Mouse (Mus musculus) lung, adult 18-20 months (tissue): ENCODE measurements at regions not wholly inside any gene's neighbourhood (a gene's known extent, or its start where the extent isn't known, plus 50 kb on each side); places are given as distances from the start of the nearest gene placed in this dataset.
"Not testable (repeated sequence)": the region's sequence is repeated elsewhere in the genome, so short reads cannot be mapped to it uniquely, and the experiment has no call there.

Experiments used
- DNase-seq, 2 experiments: peaks; one replicate each; pipeline ENCODE4 v3.0.0; 2022; ENCODE audit warnings: mixed read lengths in 2 of 2

GRCm38 (mm10) chr6:100424181-100424580 lies 136.9 kb upstream of the Rybp start:
- no peak for DNase-seq

- no peak for DNase-seq
Measured at GRCm38 (mm10) chr6:100423636-100424035, 136.4 kb upstream of the Rybp start.

- DNase-seq: no peak
Measured at GRCm38 (mm10) chr6:100422603-100423002, 135.3 kb upstream of the Rybp start.

- no peak for DNase-seq
Measured at GRCm38 (mm10) chr6:100421706-100422578, 134.7 kb upstream of the Rybp start.

GRCm38 (mm10) chr6:100420602-100421001 lies 133.3 kb upstream of the Rybp start:
- no peak for DNase-seq

- DNase-seq: no peak
Measured at GRCm38 (mm10) chr6:100419782-100420540, 132.7 kb upstream of the Rybp start.

GRCm38 (mm10) chr6:100416046-100416445 lies 128.8 kb upstream of the Rybp start:
- peak; percentile 6 to 10 for DNase-seq

GRCm38 (mm10) chr6:100415514-100415913 lies 128.2 kb upstream of the Rybp start:
- no peak for DNase-seq

GRCm38 (mm10) chr6:100414836-100415235 lies 127.6 kb upstream of the Rybp start:
- DNase-seq: no peak

- no peak for DNase-seq
Measured at GRCm38 (mm10) chr6:100412486-100412885, 125.2 kb upstream of the Rybp start.

GRCm38 (mm10) chr6:100411968-100412367 lies 124.7 kb upstream of the Rybp start:
- no peak for DNase-seq

- no peak for DNase-seq
Measured at GRCm38 (mm10) chr6:100410067-100410631, 122.9 kb upstream of the Rybp start.

GRCm38 (mm10) chr6:100408826-100409225 lies 121.5 kb upstream of the Rybp start:
- no peak for DNase-seq

- no peak for DNase-seq
Measured at GRCm38 (mm10) chr6:100406504-100406903, 119.2 kb upstream of the Rybp start.

GRCm38 (mm10) chr6:100404161-100404560 lies 116.9 kb upstream of the Rybp start:
- no peak for DNase-seq

- no peak for DNase-seq
Measured at GRCm38 (mm10) chr6:100402716-100403115, 115.4 kb upstream of the Rybp start.

- DNase-seq: no peak
Measured at GRCm38 (mm10) chr6:100401728-100402127, 114.4 kb upstream of the Rybp start.

GRCm38 (mm10) chr6:100399387-100399786 lies 112.1 kb upstream of the Rybp start:
- not testable (repeated sequence) for DNase-seq

GRCm38 (mm10) chr6:100396311-100397200 lies 109.3 kb upstream of the Rybp start:
- DNase-seq: no peak

- DNase-seq: no peak
Measured at GRCm38 (mm10) chr6:100390258-100390910, 103.1 kb upstream of the Rybp start.

- DNase-seq: peak; percentile 8 to 21
Measured at GRCm38 (mm10) chr6:100387042-100387441, 99.8 kb upstream of the Rybp start.

- no peak for DNase-seq
Measured at GRCm38 (mm10) chr6:100385640-100386039, 98.4 kb upstream of the Rybp start.
